Mouse (Mus musculus): ENCODE measurements around the gene Ankdd1a.

GRCm38 (mm10) chr9:65564698-65565097 is 44.7 kb upstream of the Ankdd1a start:
- TF ChIP-seq POLR2A (IDR thresholded peaks at IDR 0.05; ENCODE audit: insufficient read depth, low read depth, low read length), result no peak
- TF ChIP-seq CTCF (IDR thresholded peaks at IDR 0.05; ENCODE audit: insufficient read depth, low read depth, low read length), result no peak
